Comparison of ENCODE assay signal across 8 mouse cellular contexts in genomic region chr17:12367373-12367930, GRCm38 (mm10). TPM values are rescaled to one million over a fixed set of nuclear protein-coding genes. Genes with fewer than 3 reads are reported as not detected.
DNase-seq lines count a peak whose midpoint lies in the region; ATAC-seq and TF ChIP-seq lines count a peak whose summit lies in the region.

No protein-coding gene starts in this region.

- DNase-seq in urinary bladder, adult 18-20 months (ENCODE audit: low spot score in 2 of 2): peak; percentile 37 to 39
- no peak for DNase-seq in urinary bladder, postnatal 10 days (ENCODE audit: low spot score)
- DNase-seq in embryonic facial prominence, embryonic 10.5 days (ENCODE audit: low spot score): peak; percentile 66
- peak; percentile 53 to 63 for DNase-seq in heart, adult 2 months
- DNase-seq in kidney, adult 18-20 months: peak; percentile 73
- DNase-seq in limb, embryonic 10.5 days (ENCODE audit: low spot score): peak; percentile 56
- peak; percentile 89 for DNase-seq in midbrain, embryonic 11.5 days (ENCODE audit: low spot score, missing footprints)
- DNase-seq in skeletal muscle tissue, adult 2 months (ENCODE audit: low read depth, low spot score): peak; percentile 48

- TF ChIP-seq POLR2A in heart, adult 2 months (IDR thresholded peaks at IDR 0.05; ENCODE audit: insufficient read depth, low read depth, low read length): no peak

- H3K27me3 ChIP-seq in embryonic facial prominence, embryonic 10.5 days (replicated peaks; ENCODE audit: low read depth, poor library complexity, severe bottlenecking): no peaks in the 10 kb centered on the region
- no peaks in the 10 kb centered on the region for H3K27me3 ChIP-seq in heart, adult 2 months (ENCODE audit: control insufficient read depth, insufficient read depth, low read length)
- no peaks in the 10 kb centered on the region for H3K27me3 ChIP-seq in limb, embryonic 10.5 days (ENCODE audit: low read depth, poor library complexity, severe bottlenecking)
- H3K27me3 ChIP-seq in midbrain, embryonic 11.5 days (ENCODE audit: control insufficient read depth, insufficient read depth, low read length): no peaks in the 10 kb centered on the region

- WGBS in embryonic facial prominence, embryonic 10.5 days: 34% methylated on average over 5 of the region's 5 CpGs
- WGBS in heart, adult 2 months: 33% methylated on average over 5 of the region's 5 CpGs
- WGBS in limb, embryonic 10.5 days: 39% methylated on average over 5 of the region's 5 CpGs
- WGBS in midbrain, embryonic 11.5 days: 35% methylated on average over 5 of the region's 5 CpGs

- H3K36me3 ChIP-seq in embryonic facial prominence, embryonic 10.5 days (replicated peaks): no peaks in the 10 kb centered on the region
- no peaks in the 10 kb centered on the region for H3K36me3 ChIP-seq in heart, adult 2 months (ENCODE audit: control insufficient read depth, insufficient read depth, low read length)
- no peaks in the 10 kb centered on the region for H3K36me3 ChIP-seq in limb, embryonic 10.5 days
- H3K36me3 ChIP-seq in midbrain, embryonic 11.5 days (ENCODE audit: control insufficient read depth, insufficient read depth, low read length): no peaks in the 10 kb centered on the region

- TF ChIP-seq CTCF in heart, adult 2 months (IDR thresholded peaks at IDR 0.05): peak; percentile 85

- TF ChIP-seq EP300 in heart, adult 2 months (IDR thresholded peaks at IDR 0.05; ENCODE audit: insufficient read depth, low read depth, low read length): peak; percentile 76; the same call in 1 of the 2 replicates

- H3K9ac ChIP-seq in heart, adult 2 months (ENCODE audit: low read depth, low read length): no peak overlapping the region
- no peak overlapping the region for H3K9ac ChIP-seq in midbrain, embryonic 11.5 days (ENCODE audit: low read length)

- peaks cover 19% of the 10 kb centered on the region for H3K4me1 ChIP-seq in embryonic facial prominence, embryonic 10.5 days
- peaks cover 3% of the 10 kb centered on the region for H3K4me1 ChIP-seq in heart, adult 2 months (ENCODE audit: control insufficient read depth, insufficient read depth, low read length)
- H3K4me1 ChIP-seq in limb, embryonic 10.5 days: peaks cover 13% of the 10 kb centered on the region; the same call in 1 of the 2 replicates
- peaks cover 4% of the 10 kb centered on the region; the same call in 1 of the 2 replicates for H3K4me1 ChIP-seq in midbrain, embryonic 11.5 days (ENCODE audit: control insufficient read depth, insufficient read depth, low read length)

- peak; percentile 68 for ATAC-seq in midbrain, embryonic 11.5 days (ENCODE audit: low FRiP score)

- no peak overlapping the region for H3K4me3 ChIP-seq in embryonic facial prominence, embryonic 10.5 days
- H3K4me3 ChIP-seq in heart, adult 2 months: no peak overlapping the region
- H3K4me3 ChIP-seq in limb, embryonic 10.5 days: no peak overlapping the region
- H3K4me3 ChIP-seq in midbrain, embryonic 11.5 days (ENCODE audit: low read depth, low read length): no peak overlapping the region

- H3K79me2 ChIP-seq in heart, adult 2 months (replicated peaks; ENCODE audit: control insufficient read depth, insufficient read depth, low read length): no peaks in the 10 kb centered on the region

- no peak overlapping the region for H3K4me2 ChIP-seq in midbrain, embryonic 11.5 days

- H3K27ac ChIP-seq in embryonic facial prominence, embryonic 10.5 days (replicated peaks): peak overlapping the region; percentile 4; the same call in 1 of the 2 replicates
- H3K27ac ChIP-seq in heart, adult 2 months: no peak overlapping the region
- peak overlapping the region; percentile 30; the same call in 1 of the 2 replicates for H3K27ac ChIP-seq in limb, embryonic 10.5 days
- H3K27ac ChIP-seq in midbrain, embryonic 11.5 days (ENCODE audit: low read depth, low read length): no peak overlapping the region

- H3K9me3 ChIP-seq in embryonic facial prominence, embryonic 10.5 days: no peaks in the 10 kb centered on the region
- no peaks in the 10 kb centered on the region for H3K9me3 ChIP-seq in limb, embryonic 10.5 days (replicated peaks)
- no peaks in the 10 kb centered on the region for H3K9me3 ChIP-seq in midbrain, embryonic 11.5 days (ENCODE audit: control insufficient read depth, low read length)

- intact Hi-C loops in heart, adult 2 months (cut with DNase I): loop anchor here (1.0 to 5.0 kb wide), 2 partner anchors 50 to 101 kb away; partner anchors contain the start of gene Map3k4

RNA-seq across cellular contexts. Expression of gene Plg, which starts 11.0 kb away (rescaled TPM):
- polyA plus RNA-seq in embryonic facial prominence, embryonic 10.5 days (2016; fragmentation: Nextera tagmentation; extraction: Ambion mirVana): not detected in 2 replicates
- total RNA-seq in heart, adult 2 months (2021): not detected
- 0.04 and 0.38 TPM in 2 replicates for polyA plus RNA-seq in heart, adult 2 months (2012; rRNA removed)
- 0.09 TPM in 1 of 2 replicates, not detected in the other for polyA plus RNA-seq in limb, embryonic 10.5 days (2016; fragmentation: Nextera tagmentation; extraction: Ambion mirVana)
- polyA plus RNA-seq in midbrain, embryonic 11.5 days (2014; fragmentation: Nextera tagmentation; extraction: Ambion mirVana): 0.06 TPM in 1 of 2 replicates, not detected in the other

RNA-seq across cellular contexts. Expression of gene Map3k4, which starts 48.9 kb away (rescaled TPM):
- polyA plus RNA-seq in embryonic facial prominence, embryonic 10.5 days (2016; fragmentation: Nextera tagmentation; extraction: Ambion mirVana): 49.1 and 51.4 TPM in 2 replicates
- 10 to 100 TPM; 43.7 to 51.3 TPM for total RNA-seq in heart, adult 2 months (2021)
- polyA plus RNA-seq in heart, adult 2 months (2012; rRNA removed): 12.2 and 17.2 TPM in 2 replicates
- 47.8 and 49.9 TPM in 2 replicates for polyA plus RNA-seq in limb, embryonic 10.5 days (2016; fragmentation: Nextera tagmentation; extraction: Ambion mirVana)
- polyA plus RNA-seq in midbrain, embryonic 11.5 days (2014; fragmentation: Nextera tagmentation; extraction: Ambion mirVana): 46.3 and 51.3 TPM in 2 replicates

Comparison
In these comparisons a context has a peak if more than half of its experiments do, and no peak if none do; other contexts are left out.
1. H3K27ac ChIP-seq: peak in embryonic facial prominence, embryonic 10.5 days (single experiment) and limb, embryonic 10.5 days (single experiment); none in heart, adult 2 months (single experiment) and midbrain, embryonic 11.5 days (single experiment).